Mouse (Mus musculus): ENCODE measurements at regions not wholly inside any gene's neighbourhood (a gene's known extent, or its start where the extent isn't known, plus 50 kb on each side); places are given as distances from the start of the nearest gene placed in this dataset.

DNA sequence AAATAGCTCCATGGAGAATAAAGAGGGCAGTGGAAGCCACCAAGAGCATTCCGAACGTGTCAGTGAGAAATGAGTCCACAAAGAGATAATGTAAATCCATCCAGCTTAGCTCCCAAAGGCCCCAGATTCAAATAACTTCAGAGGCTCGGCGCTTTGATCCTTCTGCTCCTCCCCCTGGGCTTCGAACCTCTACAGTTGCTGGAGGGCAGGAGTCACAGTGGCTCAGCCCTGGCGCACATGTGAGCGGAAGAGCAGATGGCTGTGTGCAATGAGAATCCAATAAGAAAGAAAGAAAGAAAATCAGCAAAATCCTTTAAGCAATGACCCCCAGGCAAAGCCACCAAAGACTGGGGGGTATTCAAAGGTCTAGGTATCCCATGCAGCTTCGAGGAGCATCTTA is 109.6 kb downstream of the Dyrk2 start:
- DNase-seq (ENCODE audit: low read depth in 3 of 3, low spot score in 3 of 3): no peak
- no peak overlapping the region for H3K4me2 ChIP-seq (ENCODE audit: low read depth)
- H3K36me3 ChIP-seq (replicated peaks; ENCODE audit: control insufficient read depth, insufficient read depth, low read depth): no peaks in the 10 kb centered on the region
- H3K27ac ChIP-seq: no peak overlapping the region
- H3K4me1 ChIP-seq (replicated peaks; ENCODE audit: control insufficient read depth in 2 of 2, insufficient read depth in 2 of 2, low read length in 1 of 2): peaks cover 0 to 15% of the 10 kb centered on the region in 2 experiments; a peak in 2 of 4 replicates
- H3K27me3 ChIP-seq (ENCODE audit: control insufficient read depth, insufficient read depth, low read length): no peaks in the 10 kb centered on the region
- no peaks in the 10 kb centered on the region for H3K9me3 ChIP-seq (ENCODE audit: control insufficient read depth, low read length)
- ATAC-seq (ENCODE audit: insufficient read depth): no peak
- 72% methylated on average over 8 of the region's 8 CpGs for WGBS (ENCODE audit: insufficient replicate concordance)
- TF ChIP-seq CTCF (IDR thresholded peaks at IDR 0.05; ENCODE audit: low read depth): no peak
- TF ChIP-seq EP300 (IDR thresholded peaks at IDR 0.05; ENCODE audit: low read depth): no peak
- H3K9ac ChIP-seq (replicated peaks): no peak overlapping the region
- no peak overlapping the region for H3K4me3 ChIP-seq (ENCODE audit: insufficient read depth in 1 of 2, low read depth in 2 of 2, low read length in 2 of 2)

- no peak overlapping the region for H3K4me3 ChIP-seq (ENCODE audit: insufficient read depth in 1 of 2, low read depth in 2 of 2, low read length in 2 of 2)
- no peaks in the 10 kb centered on the region for H3K9me3 ChIP-seq (ENCODE audit: control insufficient read depth, low read length)
- no peak overlapping the region for H3K27ac ChIP-seq
- H3K36me3 ChIP-seq (replicated peaks; ENCODE audit: control insufficient read depth, insufficient read depth, low read depth): no peaks in the 10 kb centered on the region
- peak in 1 of 3 experiments; percentile 4 for DNase-seq (ENCODE audit: low read depth in 3 of 3, low spot score in 3 of 3)
- H3K9ac ChIP-seq (replicated peaks): no peak overlapping the region
- TF ChIP-seq EP300 (IDR thresholded peaks at IDR 0.05; ENCODE audit: low read depth): no peak
- no peak for TF ChIP-seq CTCF (IDR thresholded peaks at IDR 0.05; ENCODE audit: low read depth)
- WGBS (ENCODE audit: insufficient replicate concordance): 25% methylated on average over 10 of the region's 10 CpGs
- no peak overlapping the region for H3K4me2 ChIP-seq (ENCODE audit: low read depth)
- H3K27me3 ChIP-seq (ENCODE audit: control insufficient read depth, insufficient read depth, low read length): no peaks in the 10 kb centered on the region
- ATAC-seq (ENCODE audit: insufficient read depth): 0 out of 2 replicates have a peak, but pooled peaks have one; percentile 16
- H3K4me1 ChIP-seq (replicated peaks; ENCODE audit: control insufficient read depth in 2 of 2, insufficient read depth in 2 of 2, low read length in 1 of 2): peaks cover 1 to 22% of the 10 kb centered on the region in 2 experiments; a peak in 3 of 4 replicates
Observed at GRCm38 (mm10) chr10:118761101-118761868, 108.7 kb downstream of the Dyrk2 start.

DNA sequence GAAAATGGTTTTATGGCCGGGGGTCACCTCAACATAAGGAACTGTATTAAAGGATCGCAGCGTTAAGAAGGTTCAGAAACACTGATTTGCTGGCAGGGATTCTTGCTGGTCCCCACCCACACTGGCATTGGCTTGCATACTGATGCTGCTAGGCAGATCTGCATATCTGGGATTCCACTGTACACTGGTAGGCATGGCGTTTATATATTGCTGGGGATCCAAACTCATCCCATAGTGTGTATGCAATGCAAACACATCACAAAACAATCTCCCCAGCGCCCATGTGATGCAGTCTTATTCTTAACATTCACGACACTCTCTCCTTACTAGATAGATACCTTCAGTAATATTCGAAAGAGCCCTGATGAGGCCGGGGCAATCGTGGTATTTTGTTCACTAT is 105.0 kb downstream of the Dyrk2 start:
- DNase-seq (ENCODE audit: low read depth in 3 of 3, low spot score in 3 of 3) (no peak), ATAC-seq (ENCODE audit: insufficient read depth) (no peak)
- H3K36me3 ChIP-seq (replicated peaks; ENCODE audit: control insufficient read depth, insufficient read depth, low read depth): no peaks in the 10 kb centered on the region
- 69% methylated on average over 9 of the region's 9 CpGs for WGBS (ENCODE audit: insufficient replicate concordance)
- H3K27me3 ChIP-seq (ENCODE audit: control insufficient read depth, insufficient read depth, low read length): no peaks in the 10 kb centered on the region
- TF ChIP-seq EP300 (IDR thresholded peaks at IDR 0.05; ENCODE audit: low read depth): no peak
- TF ChIP-seq CTCF (IDR thresholded peaks at IDR 0.05; ENCODE audit: low read depth): no peak
- H3K4me1 ChIP-seq (replicated peaks; ENCODE audit: control insufficient read depth in 2 of 2, insufficient read depth in 2 of 2, low read length in 1 of 2): peaks cover 8 to 29% of the 10 kb centered on the region in 2 experiments
- H3K4me2 ChIP-seq (ENCODE audit: low read depth): no peak overlapping the region
- H3K9ac ChIP-seq (replicated peaks): no peak overlapping the region
- H3K9me3 ChIP-seq (ENCODE audit: control insufficient read depth, low read length): no peaks in the 10 kb centered on the region
- H3K27ac ChIP-seq: no peak overlapping the region
- no peak overlapping the region for H3K4me3 ChIP-seq (ENCODE audit: insufficient read depth in 1 of 2, low read depth in 2 of 2, low read length in 2 of 2)

DNA sequence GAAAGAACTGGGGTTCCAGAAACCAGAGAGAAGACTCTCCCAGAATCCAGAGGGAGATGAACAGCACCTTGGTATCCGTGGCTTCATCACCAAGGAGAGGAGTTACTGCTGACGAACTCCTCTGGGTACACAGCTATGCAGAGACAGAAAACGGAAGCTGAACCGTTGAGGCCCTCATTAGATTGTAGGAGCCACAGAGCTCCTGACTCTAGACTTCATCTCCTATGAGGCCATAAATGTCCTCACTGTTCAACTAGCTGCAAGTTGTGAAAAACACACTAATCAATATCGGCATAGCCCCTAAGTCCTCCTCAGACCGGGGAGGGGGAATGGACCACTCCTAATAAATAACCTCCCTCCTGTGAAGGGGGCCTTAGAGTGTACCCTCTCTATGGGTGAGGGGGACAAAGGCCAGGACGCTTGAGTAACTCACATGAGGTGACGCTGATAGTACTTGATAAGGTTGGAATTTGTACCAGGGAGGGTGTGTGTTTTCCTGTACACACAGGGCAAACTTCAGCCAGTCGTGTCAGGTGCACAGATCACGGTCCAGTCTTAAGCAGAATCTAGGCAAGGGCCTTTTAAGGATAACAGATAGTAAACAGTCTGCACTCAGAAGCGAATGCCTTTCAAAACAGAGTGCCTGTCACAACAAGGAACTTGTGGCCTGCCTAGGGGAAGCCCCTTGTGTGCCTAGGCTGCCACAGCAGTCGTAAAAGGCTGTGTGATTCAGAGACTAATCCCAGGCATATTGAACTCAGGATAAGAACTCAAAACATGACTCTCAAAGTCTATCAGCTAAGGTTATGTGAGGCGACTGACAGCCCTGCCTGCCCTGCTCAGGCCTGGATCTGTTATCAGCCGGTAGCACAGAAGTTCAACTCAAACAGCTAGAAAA is 104.2 kb downstream of the Dyrk2 start:
- Histone ChIP-seq H3K27me3 (ENCODE audit: control insufficient read depth, insufficient read depth, low read length) (no peaks in the 10 kb centered on the region), H3K4me2 (ENCODE audit: low read depth) (no peak overlapping the region; the same call in 1 of the 2 replicates), H3K4me3 (ENCODE audit: insufficient read depth in 1 of 2, low read depth in 2 of 2, low read length in 2 of 2) (no peak overlapping the region), H3K9ac (replicated peaks) (no peak overlapping the region), H3K36me3 (replicated peaks; ENCODE audit: control insufficient read depth, insufficient read depth, low read depth) (no peaks in the 10 kb centered on the region), H3K9me3 (ENCODE audit: control insufficient read depth, low read length) (no peaks in the 10 kb centered on the region), H3K4me1 (replicated peaks; ENCODE audit: control insufficient read depth in 2 of 2, insufficient read depth in 2 of 2, low read length in 1 of 2) (peaks cover 8 to 27% of the 10 kb centered on the region in 2 experiments), H3K27ac (no peak overlapping the region; the same call in 1 of the 2 replicates)
- ATAC-seq (ENCODE audit: insufficient read depth) (peak; percentile 75), DNase-seq (ENCODE audit: low read depth in 3 of 3, low spot score in 3 of 3) (peak in 2 of 3 experiments; percentile 7 to 28)
- peak; percentile 48; the same call in 1 of the 2 replicates for TF ChIP-seq EP300 (IDR thresholded peaks at IDR 0.05; ENCODE audit: low read depth)
- TF ChIP-seq CTCF (IDR thresholded peaks at IDR 0.05; ENCODE audit: low read depth): no peak
- 14% methylated on average over 14 of the region's 14 CpGs for WGBS (ENCODE audit: insufficient replicate concordance)

DNA sequence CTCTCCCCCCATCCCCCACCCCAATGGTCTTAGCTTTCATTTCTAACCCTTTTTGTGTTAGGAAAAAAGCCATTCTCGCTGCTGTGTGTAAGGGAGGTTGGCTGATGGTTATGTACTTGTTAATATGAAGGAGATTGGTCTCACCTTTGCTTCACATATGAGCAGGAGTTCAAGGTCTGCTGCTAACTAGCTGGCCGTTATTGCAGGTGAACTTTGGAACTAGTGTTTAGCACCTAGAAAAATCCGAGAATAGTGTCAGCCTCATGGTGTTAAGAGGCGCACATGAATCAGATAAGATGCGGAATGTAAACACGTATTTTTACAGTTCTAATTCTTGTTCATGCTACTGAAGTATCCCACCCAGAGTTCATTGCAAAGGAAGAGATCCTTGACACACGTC is 103.2 kb downstream of the Dyrk2 start:
- Histone ChIP-seq H3K9ac (replicated peaks) (no peak overlapping the region), H3K36me3 (replicated peaks; ENCODE audit: control insufficient read depth, insufficient read depth, low read depth) (no peaks in the 10 kb centered on the region), H3K4me1 (replicated peaks; ENCODE audit: control insufficient read depth in 2 of 2, insufficient read depth in 2 of 2, low read length in 1 of 2) (peaks cover 8 to 19% of the 10 kb centered on the region in 2 experiments), H3K9me3 (ENCODE audit: control insufficient read depth, low read length) (no peaks in the 10 kb centered on the region), H3K4me3 (ENCODE audit: insufficient read depth in 1 of 2, low read depth in 2 of 2, low read length in 2 of 2) (no peak overlapping the region), H3K27ac (no peak overlapping the region), H3K4me2 (ENCODE audit: low read depth) (no peak overlapping the region), H3K27me3 (ENCODE audit: control insufficient read depth, insufficient read depth, low read length) (no peaks in the 10 kb centered on the region)
- DNase-seq (ENCODE audit: low read depth in 3 of 3, low spot score in 3 of 3) (no peak), ATAC-seq (ENCODE audit: insufficient read depth) (no peak)
- TF ChIP-seq CTCF (IDR thresholded peaks at IDR 0.05; ENCODE audit: low read depth): no peak
- no peak for TF ChIP-seq EP300 (IDR thresholded peaks at IDR 0.05; ENCODE audit: low read depth)
- whole genome bisulfite sequencing (ENCODE audit: insufficient replicate concordance): 48% methylated on average over 7 of the region's 7 CpGs

Measured in liver, embryonic 14.5 days (tissue).